Mouse (Mus musculus): ENCODE data around the gene Efcab11.

DNA sequence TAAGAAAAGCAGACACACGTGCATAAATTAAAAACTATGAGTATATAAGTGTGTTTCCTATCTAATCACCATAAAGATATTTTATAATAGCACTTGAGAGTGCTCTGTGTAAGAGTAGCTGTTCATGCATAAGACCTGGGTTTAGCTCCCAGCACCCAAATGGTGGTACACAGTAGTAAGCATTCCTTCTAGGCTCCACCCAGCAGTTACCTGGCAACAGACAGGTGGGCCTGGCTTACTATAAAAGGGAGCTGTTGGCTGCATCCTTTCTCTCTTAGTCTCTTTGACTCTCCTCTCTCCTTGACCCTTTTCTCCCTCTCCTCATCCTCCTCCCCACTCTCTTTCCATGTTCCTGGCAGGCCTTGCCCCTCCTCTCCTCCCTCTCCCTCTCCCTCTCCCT lies 15.4 kb downstream of the Efcab11 start:
- TF ChIP-seq TAL1 (IDR thresholded peaks at IDR 0.05; ENCODE audit: low read length) (no peak), GATA1 (IDR thresholded peaks at IDR 0.05; ENCODE audit: low read length) (no peak)

Measured in erythroblast, embryonic 14.5 days (primary cell).